Mouse (Mus musculus): ENCODE data around the gene Zfp874a. TPM values are rescaled to one million over a fixed set of nuclear protein-coding genes. Genes with fewer than 3 reads are reported as not detected.

Gene Zfp874a
- polyA plus RNA-seq, 1 experiment from 2014 or later = 6.0 TPM

Other genes with a start within 250 kb of the Zfp874a start
- 1.3 and 1.7 TPM in 2 replicates for gene Zfp458, start 173.2 kb downstream of the Zfp874a start, polyA plus RNA-seq (2016; fragmentation: Nextera tagmentation; extraction: Ambion mirVana)
- gene Zfp457, start 145.1 kb downstream of the Zfp874a start, polyA plus RNA-seq (2016; fragmentation: Nextera tagmentation; extraction: Ambion mirVana) = 0.37 and 0.59 TPM in 2 replicates
- 1.5 and 1.8 TPM in 2 replicates for gene Zfp595, start 119.1 kb downstream of the Zfp874a start, polyA plus RNA-seq (2016; fragmentation: Nextera tagmentation; extraction: Ambion mirVana)
- not detected in 2 replicates for gene Gm28044, start 91.1 kb downstream of the Zfp874a start, polyA plus RNA-seq (2016; fragmentation: Nextera tagmentation; extraction: Ambion mirVana)
- gene Zfp953, start 91.0 kb downstream of the Zfp874a start, polyA plus RNA-seq (2016; fragmentation: Nextera tagmentation; extraction: Ambion mirVana) = 0.97 and 1.0 TPM in 2 replicates
- gene Gm28041, start 75.9 kb downstream of the Zfp874a start, polyA plus RNA-seq (2016; fragmentation: Nextera tagmentation; extraction: Ambion mirVana) = 0.16 and 0.19 TPM in 2 replicates
- gene Zfp456, start 75.8 kb downstream of the Zfp874a start, polyA plus RNA-seq (2016; fragmentation: Nextera tagmentation; extraction: Ambion mirVana) = 0.79 and 0.95 TPM in 2 replicates
- 3.3 and 4.3 TPM in 2 replicates for gene Zfp429, start 51.8 kb downstream of the Zfp874a start, polyA plus RNA-seq (2016; fragmentation: Nextera tagmentation; extraction: Ambion mirVana)
- gene Zfp459, start 30.2 kb downstream of the Zfp874a start, polyA plus RNA-seq (2016; fragmentation: Nextera tagmentation; extraction: Ambion mirVana) = 0.39 TPM in 2 replicates
- gene Zfp874b, start 32.6 kb upstream of the Zfp874a start, polyA plus RNA-seq (2016; fragmentation: Nextera tagmentation; extraction: Ambion mirVana) = 1.4 and 1.6 TPM in 2 replicates
- gene Zfp58, start 48.9 kb upstream of the Zfp874a start, polyA plus RNA-seq (2016; fragmentation: Nextera tagmentation; extraction: Ambion mirVana) = 15.1 and 15.9 TPM in 2 replicates
- gene Gm26965, start 74.5 kb upstream of the Zfp874a start, polyA plus RNA-seq (2016; fragmentation: Nextera tagmentation; extraction: Ambion mirVana) = 0.29 TPM in 1 of 2 replicates, not detected in the other
- 24.3 and 27.5 TPM in 2 replicates for gene Zfp87, start 74.6 kb upstream of the Zfp874a start, polyA plus RNA-seq (2016; fragmentation: Nextera tagmentation; extraction: Ambion mirVana)
- gene Zfp748, start 102.2 kb upstream of the Zfp874a start, polyA plus RNA-seq (2016; fragmentation: Nextera tagmentation; extraction: Ambion mirVana) = 17.7 and 19.0 TPM in 2 replicates
- 3.2 and 3.7 TPM in 2 replicates for gene Zfp729b, start 158.1 kb upstream of the Zfp874a start, polyA plus RNA-seq (2016; fragmentation: Nextera tagmentation; extraction: Ambion mirVana)
- gene Gm49345, start 186.1 kb upstream of the Zfp874a start, polyA plus RNA-seq (2016; fragmentation: Nextera tagmentation; extraction: Ambion mirVana) = not detected in 2 replicates
- gene Zfp729a, start 186.2 kb upstream of the Zfp874a start, polyA plus RNA-seq (2016; fragmentation: Nextera tagmentation; extraction: Ambion mirVana) = 2.2 and 3.3 TPM in 2 replicates
- 9.8 and 10.7 TPM in 2 replicates for gene Zfp738, start 235.4 kb upstream of the Zfp874a start, polyA plus RNA-seq (2016; fragmentation: Nextera tagmentation; extraction: Ambion mirVana)

Measured in midbrain, embryonic 10.5 days (tissue).